Mouse (Mus musculus) spleen, postnatal 14 days (tissue): ENCODE data around the gene Rbm6.

Experiments used
- DNase-seq, 2 experiments: peaks; one replicate each; pipeline ENCODE4 v3.0.0; 2021 to 2022; ENCODE audit warnings: low spot score in 2 of 2

Rbm6 gene

GRCm38 (mm10) chr9:107873137-107873536, at the start of gene Rbm6:
Gene Rbm6, minus strand, starts transcription at chr9:107873237.
- no peak for DNase-seq

GRCm38 (mm10) chr9:107919441-107919840, 46.4 kb upstream of the Rbm6 start:
- no peak for DNase-seq

GRCm38 (mm10) chr9:107918884-107919283, 45.8 kb upstream of the Rbm6 start:
- no peak for DNase-seq

GRCm38 (mm10) chr9:107917895-107918608, 45.0 kb upstream of the Rbm6 start:
- DNase-seq: no peak

- DNase-seq: no peak
These were observed 41.9 kb upstream of the Rbm6 start for GRCm38 (mm10) chr9:107914764-107915420.

- DNase-seq: no peak
These were observed 37.2 kb upstream of the Rbm6 start for GRCm38 (mm10) chr9:107910025-107910769.

- no peak for DNase-seq
These were observed 35.5 kb upstream of the Rbm6 start for GRCm38 (mm10) chr9:107908410-107909158.

- DNase-seq: no peak
These were observed 34.7 kb upstream of the Rbm6 start for GRCm38 (mm10) chr9:107907801-107908120.

- DNase-seq: no peak
These were observed 34.1 kb upstream of the Rbm6 start for GRCm38 (mm10) chr9:107906967-107907800.

GRCm38 (mm10) chr9:107906252-107906966, 33.4 kb upstream of the Rbm6 start, which contains the start of gene Mst1r:
Gene Mst1r, plus strand, starts transcription at chr9:107906873.
- DNase-seq: peak in 1 of 2 experiments; percentile 31

- DNase-seq: peak; percentile 73 to 83
These were observed 31.7 kb upstream of the Rbm6 start for GRCm38 (mm10) chr9:107904726-107905125.

- DNase-seq: no peak
These were observed 28.5 kb upstream of the Rbm6 start for GRCm38 (mm10) chr9:107901627-107901914.

- peak; percentile 40 to 46 for DNase-seq
These were observed 28.0 kb upstream of the Rbm6 start for GRCm38 (mm10) chr9:107900840-107901626.

- DNase-seq: no peak
These were observed 26.8 kb upstream of the Rbm6 start for GRCm38 (mm10) chr9:107899855-107900254.

GRCm38 (mm10) chr9:107898563-107898962, 25.5 kb upstream of the Rbm6 start:
- DNase-seq: no peak

GRCm38 (mm10) chr9:107891023-107891422, 18.0 kb upstream of the Rbm6 start:
- peak in 1 of 2 experiments; percentile 37 for DNase-seq

- DNase-seq: no peak
These were observed 17.2 kb upstream of the Rbm6 start for GRCm38 (mm10) chr9:107890260-107890659.

- DNase-seq: peak in 1 of 2 experiments; percentile 28
These were observed 15.3 kb upstream of the Rbm6 start for GRCm38 (mm10) chr9:107888267-107888850.

GRCm38 (mm10) chr9:107887804-107888266, 14.8 kb upstream of the Rbm6 start, which contains the start of gene Mon1a:
Gene Mon1a, plus strand, starts transcription at chr9:107888151.
- DNase-seq: peak; percentile 63 to 71
